Mouse (Mus musculus) urinary bladder, postnatal 25 days (tissue): ENCODE data around the gene Kat6b.
"Not testable (repeated sequence)": the region's sequence is repeated elsewhere in the genome, so short reads cannot be mapped to it uniquely, and the experiment has no call there.

Experiments used
- DNase-seq: peaks from one replicate; pipeline ENCODE4 v3.0.0; 2022; ENCODE audit warnings: low spot score

The Kat6b gene

GRCm38 (mm10) chr14:21669218-21669617 is 188.0 kb downstream of the Kat6b start:
- DNase-seq, result no peak

GRCm38 (mm10) chr14:21669633-21670421 is 188.6 kb downstream of the Kat6b start:
- no peak for DNase-seq

GRCm38 (mm10) chr14:21670422-21671006 is 189.3 kb downstream of the Kat6b start:
- DNase-seq, result not testable (repeated sequence)

- DNase-seq, result no peak
Measured at GRCm38 (mm10) chr14:21673100-21673499, 191.9 kb downstream of the Kat6b start.

- no peak for DNase-seq
Measured at GRCm38 (mm10) chr14:21674471-21674870, 193.2 kb downstream of the Kat6b start.

DNA sequence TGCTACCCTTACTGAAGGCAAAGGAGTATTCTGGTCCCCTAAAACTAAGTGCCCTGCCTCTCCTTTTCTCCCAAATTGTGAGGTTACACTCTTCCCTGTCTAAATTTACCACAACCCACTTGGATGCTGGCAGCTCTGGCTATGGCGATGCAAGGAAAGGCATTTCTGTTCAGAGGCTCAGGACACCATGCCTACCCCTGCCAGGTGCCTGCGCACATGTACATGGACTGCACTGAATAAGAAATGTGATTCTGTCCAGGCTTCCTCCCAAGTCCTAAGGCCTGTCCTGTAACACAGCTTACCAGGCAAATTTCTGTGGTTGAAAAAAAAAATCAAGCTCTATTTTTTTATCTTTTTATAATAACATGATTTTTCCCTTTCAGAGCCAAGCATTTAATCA is 195.0 kb downstream of the Kat6b start:
- no peak for DNase-seq

- DNase-seq, result peak; percentile 43
Measured at GRCm38 (mm10) chr14:21678509-21679285, 197.5 kb downstream of the Kat6b start.

DNA sequence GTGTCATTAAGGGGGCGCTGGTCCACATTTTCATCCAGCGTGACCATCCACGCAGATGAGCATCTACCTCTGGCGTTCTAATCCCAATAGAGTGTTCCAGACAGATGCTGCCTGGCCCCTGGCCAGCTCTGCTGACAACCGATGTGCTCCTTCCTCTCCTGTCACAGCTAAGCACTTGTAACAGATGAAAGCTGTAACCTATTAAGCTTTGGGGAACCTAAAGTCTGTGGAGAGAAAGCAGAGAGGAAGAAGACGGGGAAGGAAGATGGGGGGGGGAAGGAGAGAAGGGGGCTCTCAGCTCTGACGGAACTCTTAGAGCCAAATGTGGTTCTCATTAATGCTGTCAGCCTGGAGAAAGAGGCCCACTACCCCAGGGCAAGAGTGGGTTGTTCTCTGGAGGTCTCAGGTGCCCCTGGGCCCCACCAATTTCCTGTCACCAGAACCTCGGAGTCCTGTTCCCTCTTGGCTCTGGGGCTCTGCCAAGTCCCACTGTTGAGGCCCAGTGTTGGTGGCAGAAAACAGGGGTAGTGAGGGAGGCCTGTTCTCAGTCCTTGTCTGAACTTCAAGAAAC is 198.5 kb downstream of the Kat6b start:
- no peak for DNase-seq

GRCm38 (mm10) chr14:21682681-21683129 is 201.5 kb downstream of the Kat6b start:
- peak; percentile 44 for DNase-seq

GRCm38 (mm10) chr14:21683834-21684233 is 202.6 kb downstream of the Kat6b start:
- no peak for DNase-seq

GRCm38 (mm10) chr14:21685411-21686146 is 204.3 kb downstream of the Kat6b start:
- DNase-seq, result no peak

DNA sequence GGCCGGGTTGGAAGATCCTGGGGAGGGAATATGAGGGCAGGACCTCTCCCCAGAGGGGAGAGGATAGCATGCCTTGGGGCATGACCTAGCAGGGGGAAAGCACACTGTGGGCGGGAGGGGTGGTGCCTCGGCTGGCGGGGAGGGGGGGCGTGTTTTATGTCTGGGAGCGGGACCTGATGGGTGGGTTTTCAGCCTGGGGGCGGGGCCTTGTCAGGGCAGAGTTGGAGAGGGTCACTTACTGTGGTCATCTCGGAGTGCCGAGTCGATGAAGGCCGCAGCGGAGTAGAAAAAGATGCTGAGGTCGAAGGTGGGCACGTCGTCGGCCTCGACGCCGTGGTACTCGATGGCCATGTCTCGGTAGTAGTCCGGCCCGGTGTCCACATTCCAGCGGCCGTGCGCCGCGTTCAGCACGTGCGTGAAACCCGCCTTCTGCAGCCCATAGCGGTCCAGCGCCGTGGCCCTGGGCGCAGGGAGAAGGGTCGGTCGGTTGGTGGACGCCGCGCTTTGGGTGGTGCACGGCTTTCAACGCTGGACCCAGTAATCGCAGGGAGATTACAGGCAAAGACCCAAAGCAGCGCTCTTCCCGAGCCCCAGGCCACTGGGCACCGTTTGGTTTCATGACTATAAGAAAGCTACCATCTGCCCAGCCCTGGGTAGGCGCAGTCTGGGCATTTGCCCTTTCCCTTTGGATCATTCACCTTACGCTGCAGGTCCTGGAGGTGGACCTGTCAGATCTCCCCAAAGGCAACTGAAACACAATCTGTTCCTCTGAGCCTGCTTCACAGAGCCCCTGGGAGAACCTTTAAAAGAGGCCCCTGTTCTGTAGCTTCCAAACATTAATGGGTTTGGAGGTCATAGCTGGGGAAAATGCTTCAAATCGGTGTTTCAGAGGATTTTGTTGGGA is 205.4 kb downstream of the Kat6b start:
- DNase-seq, result no peak

DNA sequence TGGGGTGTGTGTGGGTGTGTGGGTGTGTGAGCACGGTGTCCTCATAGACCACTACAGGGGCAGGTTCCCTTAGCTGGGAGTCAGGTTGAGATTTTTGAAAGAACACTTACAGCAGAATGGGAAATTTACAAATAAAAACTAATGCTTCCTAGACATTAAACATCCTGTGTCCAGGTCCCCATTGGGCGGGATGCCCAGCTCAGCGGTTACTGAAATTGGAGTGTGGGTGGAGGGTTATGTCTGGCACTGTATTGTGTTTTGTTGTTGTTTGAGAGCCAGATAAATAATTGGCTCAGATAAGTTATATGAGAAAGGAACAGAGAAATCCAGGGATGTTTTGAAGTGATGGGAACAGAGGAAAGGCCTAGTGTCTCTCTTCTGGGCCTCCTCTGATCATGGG is 209.8 kb downstream of the Kat6b start:
- no peak for DNase-seq

DNA sequence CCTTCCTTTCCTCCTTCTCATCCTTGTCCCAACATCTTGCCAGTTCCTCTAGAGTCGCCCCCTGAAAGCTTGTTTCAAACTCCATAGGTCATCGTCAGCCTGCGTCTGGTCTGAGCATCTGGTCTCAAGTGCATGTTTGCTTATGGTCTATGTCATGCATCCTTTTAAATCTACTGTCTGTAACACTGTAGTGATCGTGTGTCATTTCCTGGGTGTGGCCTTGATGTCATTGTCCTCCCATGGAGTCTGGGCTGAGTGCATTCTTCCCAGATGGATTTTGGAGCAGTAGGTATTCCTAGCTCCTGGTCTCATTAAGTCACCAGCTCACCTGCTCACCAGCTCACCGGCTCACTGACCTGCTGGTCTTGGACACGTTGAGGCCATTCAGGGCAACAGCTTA is 213.8 kb downstream of the Kat6b start:
- DNase-seq, result no peak

DNA sequence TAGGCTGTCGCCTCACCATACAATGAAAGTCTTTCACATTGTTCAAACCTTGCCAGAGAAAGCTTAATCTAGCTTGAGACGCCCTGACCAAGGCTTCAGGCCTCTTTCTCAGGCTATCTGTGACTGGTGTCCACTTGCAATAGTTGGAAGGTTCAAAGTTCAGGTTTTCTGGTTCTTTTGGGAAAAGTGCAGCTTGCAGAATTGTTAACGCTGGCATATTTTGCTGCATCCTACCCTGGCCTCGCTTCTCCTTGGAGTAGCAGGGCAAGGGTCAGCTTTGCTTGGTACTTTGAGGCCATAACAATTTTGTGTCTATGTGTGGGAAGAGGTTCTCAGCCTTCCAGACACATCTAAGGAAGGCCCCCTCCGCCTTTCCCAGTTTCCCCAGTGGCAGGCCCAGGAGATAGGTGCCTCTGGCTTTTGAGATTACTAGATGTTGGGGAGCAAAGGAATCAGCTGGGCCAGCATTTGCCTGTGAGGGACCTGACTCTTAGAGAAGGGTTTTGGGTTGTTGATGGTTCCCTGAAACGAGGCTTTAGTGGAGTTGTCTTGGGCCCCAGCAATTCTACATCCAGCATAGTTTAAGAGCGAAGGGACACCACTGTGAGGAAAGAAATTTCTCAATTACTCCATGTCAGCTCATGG is 215.1 kb downstream of the Kat6b start:
- no peak for DNase-seq

GRCm38 (mm10) chr14:21702691-21703090 is 221.5 kb downstream of the Kat6b start:
- no peak for DNase-seq

- DNase-seq, result no peak
Measured at GRCm38 (mm10) chr14:21703255-21703654, 222.0 kb downstream of the Kat6b start.

DNA sequence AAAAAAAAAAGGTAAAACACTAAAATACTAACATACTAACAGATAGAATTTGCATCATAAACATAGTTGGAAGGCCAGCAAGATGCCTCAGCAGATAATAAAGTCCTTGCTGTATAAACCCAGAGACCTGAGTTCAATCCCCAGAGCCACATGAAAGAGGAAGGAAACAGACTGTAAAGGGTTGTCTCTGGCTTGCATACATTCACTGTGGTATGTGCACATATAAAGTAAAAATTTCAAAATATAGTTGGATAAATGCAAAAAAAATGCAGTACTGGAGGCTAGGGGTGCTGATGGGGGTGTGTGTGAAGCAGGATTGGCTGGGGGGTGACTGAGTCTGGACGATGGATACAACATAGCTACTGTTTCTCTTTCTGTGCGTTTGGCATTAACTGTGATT is 224.2 kb downstream of the Kat6b start:
- no peak for DNase-seq

DNA sequence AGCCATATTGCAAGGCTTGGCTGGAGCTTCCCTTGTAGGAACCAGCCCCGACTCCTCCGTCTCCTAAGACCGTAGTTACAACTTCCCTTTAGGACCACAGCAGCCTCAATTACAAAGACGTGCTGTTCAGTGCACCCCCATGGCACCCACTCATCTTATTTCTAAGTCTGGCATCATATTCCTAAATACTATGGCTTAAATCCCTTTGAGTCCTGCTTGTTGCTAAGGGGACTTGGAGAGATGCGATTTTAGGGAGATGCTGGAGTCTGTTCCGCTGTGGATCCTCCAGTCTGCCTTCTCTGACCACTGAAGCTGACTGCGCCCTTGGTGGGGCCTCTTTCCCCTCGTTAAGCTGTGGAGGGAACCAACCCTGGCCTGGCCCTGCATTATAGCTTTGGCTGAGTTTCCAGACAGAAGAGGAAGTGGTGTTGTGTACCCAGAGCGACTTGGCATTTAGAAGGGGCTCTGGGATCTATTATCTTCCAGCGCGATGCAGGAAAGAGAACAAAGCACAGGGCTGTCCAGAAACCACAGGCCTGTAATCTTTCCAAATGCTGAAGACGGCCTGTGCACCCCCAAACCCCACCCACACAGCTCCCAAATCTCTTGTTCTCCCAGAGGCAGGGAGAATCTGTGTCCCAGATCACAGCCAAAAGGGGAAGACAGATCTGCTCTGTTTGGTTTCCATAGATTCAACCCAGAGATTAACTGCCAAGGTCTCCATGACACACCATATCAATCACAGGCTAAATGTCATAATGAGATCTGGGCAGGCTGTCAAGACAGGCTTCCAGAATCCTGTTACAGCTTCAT is 225.7 kb downstream of the Kat6b start:
- no peak for DNase-seq
